Mouse (Mus musculus) frontal cortex, postnatal 36 days (tissue): Measurements from ENCODE around the gene Npas3.

Source experiments
- DNase-seq, 2 experiments: peaks; one replicate each; pipeline ENCODE4 v3.0.0; 2022; ENCODE audit warnings: low spot score in 2 of 2

The Npas3 gene

GRCm38 (mm10) chr12:53410647-53411046 is 162.2 kb downstream of the Npas3 start:
- DNase-seq, result no peak

GRCm38 (mm10) chr12:53416096-53416495 is 167.6 kb downstream of the Npas3 start:
- DNase-seq, result no peak

GRCm38 (mm10) chr12:53421701-53422100 is 173.2 kb downstream of the Npas3 start:
- no peak for DNase-seq

GRCm38 (mm10) chr12:53423631-53424030 is 175.2 kb downstream of the Npas3 start:
- no peak for DNase-seq

GRCm38 (mm10) chr12:53426006-53426405 is 177.5 kb downstream of the Npas3 start:
- no peak for DNase-seq

- DNase-seq, result no peak
These were observed 178.7 kb downstream of the Npas3 start for GRCm38 (mm10) chr12:53427153-53427552.

GRCm38 (mm10) chr12:53442029-53442428 is 193.6 kb downstream of the Npas3 start:
- DNase-seq, result no peak

GRCm38 (mm10) chr12:53447469-53447868 is 199.0 kb downstream of the Npas3 start:
- no peak for DNase-seq

- DNase-seq, result peak in 1 of 2 experiments; percentile 25
These were observed 199.6 kb downstream of the Npas3 start for GRCm38 (mm10) chr12:53448040-53448439.

- no peak for DNase-seq
These were observed 219.1 kb downstream of the Npas3 start for GRCm38 (mm10) chr12:53467549-53467948.

- no peak for DNase-seq
These were observed 226.0 kb downstream of the Npas3 start for GRCm38 (mm10) chr12:53474486-53474885.

- no peak for DNase-seq
These were observed 236.4 kb downstream of the Npas3 start for GRCm38 (mm10) chr12:53484924-53485323.

GRCm38 (mm10) chr12:53496386-53496785 is 247.9 kb downstream of the Npas3 start:
- DNase-seq, result no peak

- no peak for DNase-seq
These were observed 266.4 kb downstream of the Npas3 start for GRCm38 (mm10) chr12:53514885-53515284.

GRCm38 (mm10) chr12:53519556-53519955 is 271.1 kb downstream of the Npas3 start:
- DNase-seq, result no peak

GRCm38 (mm10) chr12:53522631-53523030 is 274.2 kb downstream of the Npas3 start:
- DNase-seq, result no peak

- DNase-seq, result no peak
These were observed 278.6 kb downstream of the Npas3 start for GRCm38 (mm10) chr12:53527046-53527445.

GRCm38 (mm10) chr12:53529345-53529744 is 280.9 kb downstream of the Npas3 start:
- no peak for DNase-seq

- no peak for DNase-seq
These were observed 288.3 kb downstream of the Npas3 start for GRCm38 (mm10) chr12:53536816-53537215.

GRCm38 (mm10) chr12:53556359-53556758 is 307.9 kb downstream of the Npas3 start:
- DNase-seq, result no peak

- DNase-seq, result no peak
These were observed 309.8 kb downstream of the Npas3 start for GRCm38 (mm10) chr12:53558259-53558658.

GRCm38 (mm10) chr12:53566712-53567387 is 318.4 kb downstream of the Npas3 start:
- DNase-seq, result no peak

- no peak for DNase-seq
These were observed 332.7 kb downstream of the Npas3 start for GRCm38 (mm10) chr12:53581181-53581580.

GRCm38 (mm10) chr12:53587249-53587648 is 338.8 kb downstream of the Npas3 start:
- DNase-seq, result no peak
